Mouse (Mus musculus) kidney, adult 18-20 months (tissue): ENCODE data around the gene Ccdc141.

Experiments used
- DNase-seq: peaks from one replicate; pipeline ENCODE4 v3.0.0; 2021

Gene Ccdc141

GRCm38 (mm10) chr2:77173366-77173765 is 2.9 kb upstream of the Ccdc141 start:
- DNase-seq: no peak

- DNase-seq: peak; percentile 82
Measured at GRCm38 (mm10) chr2:77172241-77172671, 1.8 kb upstream of the Ccdc141 start.

GRCm38 (mm10) chr2:77171444-77172240 is 1.2 kb upstream of the Ccdc141 start:
- peak; percentile 84 for DNase-seq

GRCm38 (mm10) chr2:77169916-77170632 is 362 bp downstream of the Ccdc141 start:
- DNase-seq: peak; percentile 71

- no peak for DNase-seq
Measured at GRCm38 (mm10) chr2:77169218-77169617, 1.2 kb downstream of the Ccdc141 start.

- DNase-seq: no peak
Measured at GRCm38 (mm10) chr2:77168781-77169180, 1.7 kb downstream of the Ccdc141 start.

- no peak for DNase-seq
Measured at GRCm38 (mm10) chr2:77168081-77168685, 2.3 kb downstream of the Ccdc141 start.

- DNase-seq: no peak
Measured at GRCm38 (mm10) chr2:77166366-77166765, 4.1 kb downstream of the Ccdc141 start.

- DNase-seq: no peak
Measured at GRCm38 (mm10) chr2:77164662-77165061, 5.8 kb downstream of the Ccdc141 start.

GRCm38 (mm10) chr2:77163381-77163780 is 7.1 kb downstream of the Ccdc141 start:
- DNase-seq: no peak

- no peak for DNase-seq
Measured at GRCm38 (mm10) chr2:77162135-77162534, 8.3 kb downstream of the Ccdc141 start.

- no peak for DNase-seq
Measured at GRCm38 (mm10) chr2:77157546-77157945, 12.9 kb downstream of the Ccdc141 start.

- no peak for DNase-seq
Measured at GRCm38 (mm10) chr2:77154080-77154479, 16.4 kb downstream of the Ccdc141 start.

- no peak for DNase-seq
Measured at GRCm38 (mm10) chr2:77151255-77151654, 19.2 kb downstream of the Ccdc141 start.

- DNase-seq: no peak
Measured at GRCm38 (mm10) chr2:77149576-77149975, 20.9 kb downstream of the Ccdc141 start.

GRCm38 (mm10) chr2:77148215-77148614 is 22.2 kb downstream of the Ccdc141 start:
- DNase-seq: no peak

GRCm38 (mm10) chr2:77146968-77147367 is 23.5 kb downstream of the Ccdc141 start:
- DNase-seq: no peak

GRCm38 (mm10) chr2:77146291-77146690 is 24.1 kb downstream of the Ccdc141 start:
- no peak for DNase-seq

- no peak for DNase-seq
Measured at GRCm38 (mm10) chr2:77143536-77143935, 26.9 kb downstream of the Ccdc141 start.

- DNase-seq: no peak
Measured at GRCm38 (mm10) chr2:77138879-77139278, 31.6 kb downstream of the Ccdc141 start.

- DNase-seq: no peak
Measured at GRCm38 (mm10) chr2:77134906-77135305, 35.5 kb downstream of the Ccdc141 start.

- no peak for DNase-seq
Measured at GRCm38 (mm10) chr2:77133407-77133806, 37.0 kb downstream of the Ccdc141 start.

- DNase-seq: no peak
Measured at GRCm38 (mm10) chr2:77126939-77127338, 43.5 kb downstream of the Ccdc141 start.

GRCm38 (mm10) chr2:77118102-77118501 is 52.3 kb downstream of the Ccdc141 start:
- no peak for DNase-seq
